Mouse (Mus musculus): ENCODE data around the gene Xpa. TPM values are rescaled to one million over a fixed set of nuclear protein-coding genes. Genes with fewer than 3 reads are reported as not detected.

Xpa gene
- polyA plus RNA-seq, 1 experiment from 2014 or later, result 34.0 TPM

GRCm38 (mm10) chr4:46176313-46176712 lies 19.8 kb downstream of the Xpa start:
- H3K9ac ChIP-seq (ENCODE audit: low read length), result no peak overlapping the region
- no peak overlapping the region for H3K4me3 ChIP-seq (ENCODE audit: low read depth, low read length)
- H3K4me1 ChIP-seq (ENCODE audit: control insufficient read depth, insufficient read depth, low read length), result no peaks in the 10 kb centered on the region
- H3K27ac ChIP-seq (ENCODE audit: low read depth, low read length), result no peak overlapping the region
- H3K36me3 ChIP-seq (ENCODE audit: control insufficient read depth, insufficient read depth, low read length), result peaks cover 91% of the 10 kb centered on the region
- 75% methylated on average over 4 of the region's 4 CpGs for WGBS
- ATAC-seq, result no peak
- H3K9me3 ChIP-seq (replicated peaks; ENCODE audit: control insufficient read depth, low read length), result no peaks in the 10 kb centered on the region
- no peak overlapping the region for H3K4me2 ChIP-seq (ENCODE audit: low read length)
- DNase-seq (ENCODE audit: low spot score), result no peak
- no peaks in the 10 kb centered on the region for H3K27me3 ChIP-seq (replicated peaks; ENCODE audit: control insufficient read depth, insufficient read depth, low read length)

- Histone ChIP-seq H3K9me3 (replicated peaks; ENCODE audit: control insufficient read depth, low read length) (no peaks in the 10 kb centered on the region), H3K9ac (ENCODE audit: low read length) (no peak overlapping the region), H3K4me1 (ENCODE audit: control insufficient read depth, insufficient read depth, low read length) (no peaks in the 10 kb centered on the region), H3K4me3 (ENCODE audit: low read depth, low read length) (no peak overlapping the region), H3K36me3 (ENCODE audit: control insufficient read depth, insufficient read depth, low read length) (peaks cover 95% of the 10 kb centered on the region), H3K27ac (ENCODE audit: low read depth, low read length) (no peak overlapping the region), H3K27me3 (replicated peaks; ENCODE audit: control insufficient read depth, insufficient read depth, low read length) (no peaks in the 10 kb centered on the region), H3K4me2 (ENCODE audit: low read length) (no peak overlapping the region)
- ATAC-seq (no peak), DNase-seq (ENCODE audit: low spot score) (no peak)
- WGBS, result 86% methylated on average over 7 of the region's 7 CpGs
Observed at GRCm38 (mm10) chr4:46171761-46172160, 24.4 kb downstream of the Xpa start.

GRCm38 (mm10) chr4:46165831-46166230 lies 30.3 kb downstream of the Xpa start:
- H3K4me3 ChIP-seq (ENCODE audit: low read depth, low read length), result no peak overlapping the region
- ATAC-seq (no peak), DNase-seq (ENCODE audit: low spot score) (no peak)
- H3K4me2 ChIP-seq (ENCODE audit: low read length), result no peak overlapping the region
- H3K9me3 ChIP-seq (replicated peaks; ENCODE audit: control insufficient read depth, low read length), result no peaks in the 10 kb centered on the region
- H3K36me3 ChIP-seq (ENCODE audit: control insufficient read depth, insufficient read depth, low read length), result peaks cover 97% of the 10 kb centered on the region
- 95% methylated on average over 5 of the region's 5 CpGs for WGBS
- no peaks in the 10 kb centered on the region for H3K27me3 ChIP-seq (replicated peaks; ENCODE audit: control insufficient read depth, insufficient read depth, low read length)
- H3K9ac ChIP-seq (ENCODE audit: low read length), result no peak overlapping the region
- H3K27ac ChIP-seq (ENCODE audit: low read depth, low read length), result no peak overlapping the region
- no peaks in the 10 kb centered on the region for H3K4me1 ChIP-seq (ENCODE audit: control insufficient read depth, insufficient read depth, low read length)

GRCm38 (mm10) chr4:46164027-46164426 lies 32.1 kb downstream of the Xpa start:
- no peak for ATAC-seq

GRCm38 (mm10) chr4:46151903-46152544 lies 44.1 kb downstream of the Xpa start:
- Histone ChIP-seq H3K9me3 (replicated peaks; ENCODE audit: control insufficient read depth, low read length) (no peaks in the 10 kb centered on the region), H3K27me3 (replicated peaks; ENCODE audit: control insufficient read depth, insufficient read depth, low read length) (no peaks in the 10 kb centered on the region), H3K4me1 (ENCODE audit: control insufficient read depth, insufficient read depth, low read length) (no peaks in the 10 kb centered on the region), H3K4me3 (ENCODE audit: low read depth, low read length) (no peak overlapping the region), H3K4me2 (ENCODE audit: low read length) (no peak overlapping the region), H3K27ac (ENCODE audit: low read depth, low read length) (no peak overlapping the region), H3K9ac (ENCODE audit: low read length) (no peak overlapping the region), H3K36me3 (ENCODE audit: control insufficient read depth, insufficient read depth, low read length) (peaks cover 89% of the 10 kb centered on the region)
- DNase-seq (ENCODE audit: low spot score) (no peak), ATAC-seq (no peak)
- 94% methylated on average over 12 of the region's 12 CpGs for WGBS

More at GRCm38 (mm10) chr4:46164027-46164426, 32.1 kb downstream of the Xpa start:
- no peaks in the 10 kb centered on the region for H3K9me3 ChIP-seq (replicated peaks; ENCODE audit: control insufficient read depth, low read length)
- peaks cover 93% of the 10 kb centered on the region for H3K36me3 ChIP-seq (ENCODE audit: control insufficient read depth, insufficient read depth, low read length)
- 73% methylated on average over 2 of the region's 2 CpGs for WGBS
- H3K4me1 ChIP-seq (ENCODE audit: control insufficient read depth, insufficient read depth, low read length), result no peaks in the 10 kb centered on the region
- H3K27me3 ChIP-seq (replicated peaks; ENCODE audit: control insufficient read depth, insufficient read depth, low read length), result no peaks in the 10 kb centered on the region
- no peak overlapping the region for H3K4me3 ChIP-seq (ENCODE audit: low read depth, low read length)
- no peak for DNase-seq (ENCODE audit: low spot score)
- H3K27ac ChIP-seq (ENCODE audit: low read depth, low read length), result no peak overlapping the region
- no peak overlapping the region for H3K4me2 ChIP-seq (ENCODE audit: low read length)
- H3K9ac ChIP-seq (ENCODE audit: low read length), result no peak overlapping the region

GRCm38 (mm10) chr4:46146881-46147280 lies 49.2 kb downstream of the Xpa start:
- Histone ChIP-seq H3K4me2 (ENCODE audit: low read length) (no peak overlapping the region), H3K4me1 (ENCODE audit: control insufficient read depth, insufficient read depth, low read length) (no peaks in the 10 kb centered on the region), H3K27me3 (replicated peaks; ENCODE audit: control insufficient read depth, insufficient read depth, low read length) (no peaks in the 10 kb centered on the region), H3K27ac (ENCODE audit: low read depth, low read length) (no peak overlapping the region), H3K9ac (ENCODE audit: low read length) (no peak overlapping the region), H3K36me3 (ENCODE audit: control insufficient read depth, insufficient read depth, low read length) (peaks cover 56% of the 10 kb centered on the region), H3K4me3 (ENCODE audit: low read depth, low read length) (no peak overlapping the region), H3K9me3 (replicated peaks; ENCODE audit: control insufficient read depth, low read length) (no peaks in the 10 kb centered on the region)
- no peak for DNase-seq (ENCODE audit: low spot score)
- WGBS, result 98% methylated on average over 1 of the region's 1 CpGs
- no peak for ATAC-seq

- DNase-seq (ENCODE audit: low spot score) (no peak), ATAC-seq (no peak)
- Histone ChIP-seq H3K27me3 (replicated peaks; ENCODE audit: control insufficient read depth, insufficient read depth, low read length) (no peaks in the 10 kb centered on the region), H3K4me1 (ENCODE audit: control insufficient read depth, insufficient read depth, low read length) (peaks cover 13% of the 10 kb centered on the region), H3K9me3 (replicated peaks; ENCODE audit: control insufficient read depth, low read length) (no peaks in the 10 kb centered on the region), H3K9ac (ENCODE audit: low read length) (no peak overlapping the region), H3K36me3 (ENCODE audit: control insufficient read depth, insufficient read depth, low read length) (peaks cover 34% of the 10 kb centered on the region), H3K4me3 (ENCODE audit: low read depth, low read length) (no peak overlapping the region), H3K4me2 (ENCODE audit: low read length) (no peak overlapping the region), H3K27ac (ENCODE audit: low read depth, low read length) (no peak overlapping the region)
- 76% methylated on average over 3 of the region's 3 CpGs for WGBS
Observed at GRCm38 (mm10) chr4:46144323-46144722, 51.8 kb downstream of the Xpa start.

- Histone ChIP-seq H3K9me3 (replicated peaks; ENCODE audit: control insufficient read depth, low read length) (no peaks in the 10 kb centered on the region), H3K27me3 (replicated peaks; ENCODE audit: control insufficient read depth, insufficient read depth, low read length) (no peaks in the 10 kb centered on the region), H3K27ac (ENCODE audit: low read depth, low read length) (peak within 1 kb of the TSS; percentile 97), H3K36me3 (ENCODE audit: control insufficient read depth, insufficient read depth, low read length) (peaks cover 18% of the 10 kb centered on the region), H3K4me2 (ENCODE audit: low read length) (peak within 1 kb of the TSS; percentile 78), H3K4me1 (ENCODE audit: control insufficient read depth, insufficient read depth, low read length) (peaks cover 20% of the 10 kb centered on the region), H3K9ac (ENCODE audit: low read length) (peak within 1 kb of the TSS; percentile 93), H3K4me3 (ENCODE audit: low read depth, low read length) (peak within 1 kb of the TSS; percentile 90)
- ATAC-seq (peak; percentile 91), DNase-seq (ENCODE audit: low spot score) (peak; percentile 96)
- under 1% methylated on average over 90 of the region's 90 CpGs for WGBS
Observed at GRCm38 (mm10) chr4:46138287-46139222, 57.6 kb downstream of the Xpa start, which contains the start of the genes Ncbp1 and Tstd2. Gene Ncbp1, plus strand, starts transcription at chr4:46138613. Gene Tstd2, minus strand, starts transcription at chr4:46138694.

All from forebrain, embryonic 14.5 days (tissue).